Mouse (Mus musculus): ENCODE data around the gene Gm49378. TPM values are rescaled to one million over a fixed set of nuclear protein-coding genes. Genes with fewer than 3 reads are reported as not detected.

The Gm49378 gene
- polyA plus RNA-seq, 1 experiment from 2014 or later, result 0.67 TPM

DNA sequence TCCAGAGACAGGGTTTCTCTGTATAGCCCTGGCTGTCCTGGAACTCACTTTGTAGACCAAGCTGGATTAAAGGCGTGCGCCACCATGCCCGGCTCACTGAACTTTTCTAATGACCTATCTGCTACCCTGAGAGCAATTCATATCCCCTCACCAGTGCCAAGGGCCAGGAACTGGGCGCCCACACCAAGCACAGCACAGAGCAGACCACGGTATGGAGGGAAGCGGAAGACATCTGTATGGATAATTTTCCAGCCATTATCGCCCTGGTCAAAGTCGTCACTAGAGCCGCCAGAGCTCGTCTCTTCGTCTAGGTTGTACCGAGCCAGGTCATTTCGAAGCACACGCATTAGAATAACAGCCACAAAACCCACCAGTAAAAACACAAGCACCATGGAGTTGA is 3.1 kb upstream of the Gm49378 start:
- H3K27ac ChIP-seq (ENCODE audit: low read length), result no peak overlapping the region
- H3K36me3 ChIP-seq (ENCODE audit: control insufficient read depth, insufficient read depth), result peaks cover 20% of the 10 kb centered on the region
- no peak for ATAC-seq
- no peak overlapping the region for H3K4me3 ChIP-seq (replicated peaks; ENCODE audit: low read length)
- H3K4me2 ChIP-seq (ENCODE audit: low read length), result no peak overlapping the region
- H3K9ac ChIP-seq (replicated peaks; ENCODE audit: low read depth, low read length), result no peak overlapping the region
- H3K9me3 ChIP-seq (ENCODE audit: control insufficient read depth, low read length), result no peaks in the 10 kb centered on the region
- no peaks in the 10 kb centered on the region for H3K27me3 ChIP-seq (replicated peaks; ENCODE audit: control insufficient read depth, insufficient read depth, low read length)
- WGBS, result 98% methylated on average over 14 of the region's 14 CpGs
- H3K4me1 ChIP-seq (replicated peaks; ENCODE audit: control insufficient read depth, insufficient read depth, low read length), result peaks cover 24% of the 10 kb centered on the region

DNA sequence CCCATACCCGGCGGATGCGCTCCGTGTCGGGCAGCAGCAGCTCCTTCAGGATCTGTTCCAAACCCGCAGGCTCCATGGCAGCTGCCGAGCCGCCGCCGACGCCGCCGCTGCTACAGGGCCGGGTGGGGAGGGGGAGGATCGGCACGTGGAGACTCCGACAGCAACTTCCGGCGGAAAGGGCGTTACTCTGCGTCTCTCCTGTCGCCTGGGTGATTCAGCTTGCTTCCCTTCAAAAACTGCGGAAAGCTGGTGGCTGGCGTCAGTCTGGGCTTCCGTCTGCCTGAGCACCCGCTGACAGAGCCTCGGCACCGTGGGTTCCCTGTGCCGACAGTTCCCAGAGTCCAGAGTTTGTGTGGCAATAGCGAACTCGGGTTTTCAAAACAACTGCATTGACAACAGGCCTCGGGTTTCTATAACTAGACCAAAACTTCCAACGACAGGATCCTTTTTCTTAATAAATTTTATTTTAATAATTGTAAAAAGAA is 2.1 kb downstream of the Gm49378 start, which contains the start of gene Ipo4:
Gene Ipo4 (minus strand): TSS at position 435 of the 485 bp plus-strand sequence.
- Histone ChIP-seq H3K4me2 (ENCODE audit: low read length) (peak within 1 kb of the TSS; percentile 92), H3K9me3 (ENCODE audit: control insufficient read depth, low read length) (no peaks in the 10 kb centered on the region), H3K27me3 (replicated peaks; ENCODE audit: control insufficient read depth, insufficient read depth, low read length) (no peaks in the 10 kb centered on the region), H3K27ac (ENCODE audit: low read length) (peak within 1 kb of the TSS; percentile 73), H3K4me1 (replicated peaks; ENCODE audit: control insufficient read depth, insufficient read depth, low read length) (peaks cover 18% of the 10 kb centered on the region), H3K9ac (replicated peaks; ENCODE audit: low read depth, low read length) (peak within 1 kb of the TSS; percentile 72), H3K36me3 (ENCODE audit: control insufficient read depth, insufficient read depth) (peaks cover 18% of the 10 kb centered on the region), H3K4me3 (replicated peaks; ENCODE audit: low read length) (peak within 1 kb of the TSS; percentile 72)
- 1% methylated on average over 33 of the region's 33 CpGs for WGBS
- peak; percentile 96 for ATAC-seq

DNA sequence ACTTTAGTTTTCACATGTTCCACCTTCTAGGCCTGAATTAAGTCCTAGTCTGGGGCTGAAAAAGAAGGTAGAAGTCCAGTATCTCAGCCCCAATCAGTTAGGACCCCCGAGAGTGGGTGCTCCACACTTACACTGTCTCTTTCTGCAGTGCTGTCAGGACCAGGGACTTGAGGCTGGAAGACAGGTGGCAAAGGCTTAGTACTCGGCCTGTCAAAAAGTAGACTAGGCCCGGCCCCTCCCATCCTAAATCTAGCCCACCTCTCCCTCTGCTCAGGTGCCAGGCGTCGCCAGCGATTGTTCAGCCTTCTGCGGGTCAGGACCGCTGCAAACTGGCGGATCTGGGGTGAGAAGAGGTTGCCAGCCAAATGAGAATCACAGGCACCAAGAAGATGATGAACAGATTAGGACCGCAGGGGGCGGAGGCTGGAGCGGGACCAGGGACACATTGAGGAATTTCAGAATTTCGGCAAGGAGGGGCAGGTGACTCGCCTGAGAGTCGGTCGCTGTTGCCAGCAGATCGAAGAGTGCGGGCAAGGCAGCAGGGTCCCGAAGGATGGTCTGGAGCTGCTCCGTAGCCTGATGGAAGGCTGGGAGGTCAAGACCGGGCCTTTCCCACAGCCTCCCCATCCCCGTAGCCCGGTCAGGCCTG is 2.7 kb downstream of the Gm49378 start:
- 4% methylated on average over 23 of the region's 23 CpGs for WGBS
- Histone ChIP-seq H3K4me1 (replicated peaks; ENCODE audit: control insufficient read depth, insufficient read depth, low read length) (peaks cover 18% of the 10 kb centered on the region), H3K4me2 (ENCODE audit: low read length) (peak overlapping the region; percentile 92), H3K9ac (replicated peaks; ENCODE audit: low read depth, low read length) (peak overlapping the region; percentile 72), H3K9me3 (ENCODE audit: control insufficient read depth, low read length) (no peaks in the 10 kb centered on the region), H3K36me3 (ENCODE audit: control insufficient read depth, insufficient read depth) (peaks cover 19% of the 10 kb centered on the region), H3K27me3 (replicated peaks; ENCODE audit: control insufficient read depth, insufficient read depth, low read length) (no peaks in the 10 kb centered on the region), H3K4me3 (replicated peaks; ENCODE audit: low read length) (peak overlapping the region; percentile 72), H3K27ac (ENCODE audit: low read length) (peak overlapping the region; percentile 73)
- peak; percentile 35; the same call in 1 of the 2 replicates for ATAC-seq

DNA sequence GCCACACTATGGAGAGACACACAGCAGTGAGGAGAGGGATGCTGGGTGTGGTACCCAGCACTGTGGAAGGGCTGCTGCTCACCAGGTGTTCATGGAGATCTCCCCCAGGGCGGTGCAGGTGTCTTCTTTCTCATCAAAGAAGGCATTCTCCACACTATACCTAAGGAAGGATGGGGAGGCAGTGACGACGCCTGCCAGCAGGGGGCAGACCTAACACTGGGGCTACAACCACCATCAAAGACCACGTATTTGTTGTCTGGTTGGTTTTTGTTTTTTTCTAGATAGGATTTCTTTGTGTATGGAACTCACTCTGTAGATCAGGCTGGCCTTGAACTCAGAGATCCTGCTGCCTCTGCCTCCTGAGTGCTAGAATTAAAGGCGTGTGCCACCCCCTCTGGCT is 8.4 kb downstream of the Gm49378 start:
- H3K9ac ChIP-seq (replicated peaks; ENCODE audit: low read depth, low read length), result no peak overlapping the region
- H3K4me3 ChIP-seq (replicated peaks; ENCODE audit: low read length), result no peak overlapping the region
- 46% methylated on average over 5 of the region's 5 CpGs for WGBS
- H3K27me3 ChIP-seq (replicated peaks; ENCODE audit: control insufficient read depth, insufficient read depth, low read length), result no peaks in the 10 kb centered on the region
- H3K27ac ChIP-seq (ENCODE audit: low read length), result no peak overlapping the region
- peaks cover 48% of the 10 kb centered on the region for H3K36me3 ChIP-seq (ENCODE audit: control insufficient read depth, insufficient read depth)
- H3K4me2 ChIP-seq (ENCODE audit: low read length), result no peak overlapping the region
- no peak for ATAC-seq
- H3K4me1 ChIP-seq (replicated peaks; ENCODE audit: control insufficient read depth, insufficient read depth, low read length), result peaks cover 5% of the 10 kb centered on the region
- no peaks in the 10 kb centered on the region for H3K9me3 ChIP-seq (ENCODE audit: control insufficient read depth, low read length)

DNA sequence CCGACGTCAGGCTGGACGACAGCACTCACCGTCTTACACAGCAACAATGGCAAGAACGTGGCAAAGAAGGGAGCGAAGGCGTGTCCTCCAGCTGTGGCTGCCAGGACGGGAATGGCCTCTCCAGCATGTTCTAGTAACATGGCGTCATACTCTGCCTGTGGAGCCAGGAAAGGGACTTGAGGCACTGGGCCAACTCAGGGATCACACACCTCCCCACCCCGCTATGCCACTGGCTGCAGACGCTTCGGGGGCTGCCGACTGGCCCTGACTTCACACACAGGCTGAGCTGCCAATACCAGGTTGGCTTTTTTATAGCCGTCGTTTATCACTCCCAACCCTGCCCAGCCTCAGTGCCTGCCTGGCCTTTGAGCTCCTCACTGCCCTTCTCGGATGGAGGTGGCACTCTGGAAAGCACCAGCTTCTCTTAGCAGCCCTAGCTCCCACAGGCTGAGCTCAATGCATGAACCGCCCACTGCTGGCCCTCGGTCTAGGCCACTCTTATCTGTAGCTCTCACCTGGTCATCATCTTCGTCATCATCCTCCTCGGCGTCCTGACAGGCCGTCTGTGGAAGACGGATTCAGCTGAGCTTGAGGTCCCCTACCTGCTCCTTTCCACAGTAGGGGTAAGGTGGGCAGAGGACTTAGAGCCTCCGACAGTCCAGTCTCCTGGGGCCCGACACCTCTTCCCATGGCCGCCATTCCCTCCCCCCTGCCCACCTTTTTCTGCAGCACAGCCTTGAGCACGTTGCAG is 9.4 kb downstream of the Gm49378 start:
- 93% methylated on average over 27 of the region's 27 CpGs for WGBS
- Histone ChIP-seq H3K9ac (replicated peaks; ENCODE audit: low read depth, low read length) (no peak overlapping the region), H3K36me3 (ENCODE audit: control insufficient read depth, insufficient read depth) (peaks cover 46% of the 10 kb centered on the region), H3K4me1 (replicated peaks; ENCODE audit: control insufficient read depth, insufficient read depth, low read length) (no peaks in the 10 kb centered on the region), H3K9me3 (ENCODE audit: control insufficient read depth, low read length) (no peaks in the 10 kb centered on the region), H3K4me2 (ENCODE audit: low read length) (no peak overlapping the region), H3K27me3 (replicated peaks; ENCODE audit: control insufficient read depth, insufficient read depth, low read length) (no peaks in the 10 kb centered on the region), H3K27ac (ENCODE audit: low read length) (no peak overlapping the region), H3K4me3 (replicated peaks; ENCODE audit: low read length) (no peak overlapping the region)
- no peak for ATAC-seq

DNA sequence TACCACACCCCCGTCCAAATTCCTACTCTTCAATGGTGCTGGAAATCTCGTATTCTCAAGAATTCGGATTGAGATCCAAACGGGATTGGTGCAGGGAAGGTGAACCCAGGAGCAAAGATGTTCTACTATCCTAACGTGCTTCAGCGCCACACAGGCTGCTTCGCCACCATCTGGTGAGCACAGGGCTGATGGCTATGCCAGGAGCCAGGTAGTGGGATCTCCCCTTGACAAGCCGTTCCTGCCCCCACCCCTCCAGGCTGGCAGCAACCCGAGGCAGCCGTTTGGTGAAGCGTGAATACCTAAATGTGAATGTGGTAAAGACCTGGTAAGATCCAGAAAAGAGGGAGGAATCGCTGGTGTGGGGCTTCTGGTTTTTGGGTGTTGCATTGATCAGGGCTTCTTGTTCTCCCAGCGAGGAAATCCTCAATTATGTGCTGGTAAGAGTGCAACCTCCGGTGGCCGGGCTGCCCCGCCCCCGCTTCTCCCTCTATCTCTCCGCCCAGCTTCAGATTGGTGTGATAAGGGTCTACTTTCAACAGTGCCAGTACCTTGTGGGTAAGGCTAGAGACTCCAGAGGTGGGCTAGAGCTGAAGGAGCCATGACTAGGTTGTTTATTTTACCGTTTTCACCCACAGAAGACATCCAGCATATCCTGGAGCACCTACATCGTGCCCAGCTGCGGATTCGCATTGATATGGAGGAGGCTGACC is 19.1 kb downstream of the Gm49378 start:
- Histone ChIP-seq H3K27ac (ENCODE audit: low read length) (no peak overlapping the region; the same call in 1 of the 2 replicates), H3K27me3 (replicated peaks; ENCODE audit: control insufficient read depth, insufficient read depth, low read length) (no peaks in the 10 kb centered on the region), H3K9ac (replicated peaks; ENCODE audit: low read depth, low read length) (no peak overlapping the region; the same call in 1 of the 2 replicates), H3K36me3 (ENCODE audit: control insufficient read depth, insufficient read depth) (no peaks in the 10 kb centered on the region), H3K4me2 (ENCODE audit: low read length) (peak overlapping the region; percentile 27), H3K4me1 (replicated peaks; ENCODE audit: control insufficient read depth, insufficient read depth, low read length) (no peaks in the 10 kb centered on the region), H3K9me3 (ENCODE audit: control insufficient read depth, low read length) (no peaks in the 10 kb centered on the region), H3K4me3 (replicated peaks; ENCODE audit: low read length) (peak overlapping the region; percentile 32)
- no peak for ATAC-seq
- 55% methylated on average over 22 of the region's 22 CpGs for WGBS

DNA sequence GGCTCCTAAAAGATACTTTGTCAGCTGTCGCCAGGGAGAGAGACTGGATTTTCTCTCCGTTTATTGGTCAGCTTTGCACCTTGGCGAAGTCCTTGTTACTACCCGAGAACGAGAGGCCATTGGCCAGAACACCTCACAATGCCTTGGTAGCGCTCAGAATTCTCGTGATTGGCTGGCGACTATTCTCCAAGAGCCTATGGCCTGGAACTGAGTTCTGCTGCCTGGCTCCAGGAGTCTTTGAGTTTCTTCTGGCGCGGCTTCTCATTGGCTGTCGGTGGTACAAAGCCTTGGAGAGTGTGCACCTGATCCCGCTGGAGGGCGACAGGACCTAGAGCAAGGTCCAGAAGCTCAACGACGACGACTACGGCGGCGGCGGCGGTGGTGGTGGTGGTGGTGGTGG is 19.9 kb downstream of the Gm49378 start, which contains the start of gene Rec8:
Gene Rec8 (plus strand): TSS at position 216 of the 400 bp plus-strand sequence.
- no peaks in the 10 kb centered on the region for H3K9me3 ChIP-seq (ENCODE audit: control insufficient read depth, low read length)
- peak; percentile 76 for ATAC-seq
- 22% methylated on average over 21 of the region's 21 CpGs for WGBS
- H3K27ac ChIP-seq (ENCODE audit: low read length), result no peak within 1 kb of the TSS; the same call in 1 of the 2 replicates
- H3K27me3 ChIP-seq (replicated peaks; ENCODE audit: control insufficient read depth, insufficient read depth, low read length), result no peaks in the 10 kb centered on the region
- peak within 1 kb of the TSS; percentile 27 for H3K4me2 ChIP-seq (ENCODE audit: low read length)
- H3K4me3 ChIP-seq (replicated peaks; ENCODE audit: low read length), result peak within 1 kb of the TSS; percentile 32
- H3K9ac ChIP-seq (replicated peaks; ENCODE audit: low read depth, low read length), result no peak within 1 kb of the TSS; the same call in 1 of the 2 replicates
- H3K4me1 ChIP-seq (replicated peaks; ENCODE audit: control insufficient read depth, insufficient read depth, low read length), result no peaks in the 10 kb centered on the region
- H3K36me3 ChIP-seq (ENCODE audit: control insufficient read depth, insufficient read depth), result no peaks in the 10 kb centered on the region

DNA sequence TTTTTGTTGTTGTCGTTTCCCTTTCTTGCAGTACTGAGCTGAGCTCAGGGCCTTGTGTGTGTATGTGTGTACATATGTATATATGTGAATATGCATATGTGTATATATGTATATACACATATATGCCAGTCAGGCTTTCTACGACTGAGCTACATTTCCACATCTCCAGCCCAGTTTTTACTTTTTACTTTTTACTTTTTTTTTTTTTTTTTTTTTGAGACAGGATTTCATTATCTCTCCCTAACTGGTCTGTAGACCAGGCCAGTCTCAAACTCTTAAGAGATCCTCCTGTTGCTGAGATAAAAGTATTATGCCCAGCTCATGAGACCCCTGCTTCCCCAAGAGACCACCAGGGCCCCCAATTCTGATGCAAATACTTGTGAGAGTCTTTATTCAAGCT is 20.9 kb downstream of the Gm49378 start:
- Histone ChIP-seq H3K9me3 (ENCODE audit: control insufficient read depth, low read length) (no peaks in the 10 kb centered on the region), H3K36me3 (ENCODE audit: control insufficient read depth, insufficient read depth) (no peaks in the 10 kb centered on the region), H3K4me3 (replicated peaks; ENCODE audit: low read length) (no peak overlapping the region), H3K27ac (ENCODE audit: low read length) (no peak overlapping the region), H3K4me2 (ENCODE audit: low read length) (no peak overlapping the region), H3K4me1 (replicated peaks; ENCODE audit: control insufficient read depth, insufficient read depth, low read length) (no peaks in the 10 kb centered on the region), H3K27me3 (replicated peaks; ENCODE audit: control insufficient read depth, insufficient read depth, low read length) (no peaks in the 10 kb centered on the region), H3K9ac (replicated peaks; ENCODE audit: low read depth, low read length) (no peak overlapping the region)
- no peak for ATAC-seq
- 86% methylated on average over 2 of the region's 2 CpGs for WGBS

DNA sequence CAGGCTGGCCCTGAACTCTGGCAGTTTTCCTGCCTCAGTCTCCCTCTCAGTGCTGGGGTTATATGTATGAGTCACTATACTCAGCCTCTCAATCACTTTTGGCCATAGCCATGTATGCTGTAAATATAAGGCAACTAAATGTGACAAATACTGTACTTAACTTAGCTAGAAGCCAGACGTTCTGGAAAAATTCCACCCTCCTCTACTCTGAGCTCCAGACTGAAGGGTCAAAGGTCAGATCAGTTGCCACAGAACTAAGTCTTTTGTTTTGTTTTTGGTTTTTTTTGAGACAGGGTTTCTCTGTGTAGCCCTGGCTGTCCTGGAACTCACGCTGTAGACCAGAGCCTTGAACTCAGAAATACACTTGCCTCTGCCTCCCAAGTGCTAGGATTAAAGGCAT is 21.8 kb downstream of the Gm49378 start:
- no peak for ATAC-seq
- Histone ChIP-seq H3K4me3 (replicated peaks; ENCODE audit: low read length) (no peak overlapping the region), H3K27me3 (replicated peaks; ENCODE audit: control insufficient read depth, insufficient read depth, low read length) (no peaks in the 10 kb centered on the region), H3K4me2 (ENCODE audit: low read length) (no peak overlapping the region), H3K36me3 (ENCODE audit: control insufficient read depth, insufficient read depth) (no peaks in the 10 kb centered on the region), H3K27ac (ENCODE audit: low read length) (no peak overlapping the region), H3K9ac (replicated peaks; ENCODE audit: low read depth, low read length) (no peak overlapping the region), H3K9me3 (ENCODE audit: control insufficient read depth, low read length) (no peaks in the 10 kb centered on the region), H3K4me1 (replicated peaks; ENCODE audit: control insufficient read depth, insufficient read depth, low read length) (no peaks in the 10 kb centered on the region)
- 57% methylated on average over 2 of the region's 2 CpGs for WGBS

Data from forebrain, embryonic 16.5 days (tissue).